Mouse (Mus musculus): ENCODE data around the gene Pde4d. TPM values are rescaled to one million over a fixed set of nuclear protein-coding genes. Genes with fewer than 3 reads are reported as not detected.

The Pde4d gene
- polyA plus RNA-seq, 1 experiment from 2014 or later, result 17.7 TPM

DNA sequence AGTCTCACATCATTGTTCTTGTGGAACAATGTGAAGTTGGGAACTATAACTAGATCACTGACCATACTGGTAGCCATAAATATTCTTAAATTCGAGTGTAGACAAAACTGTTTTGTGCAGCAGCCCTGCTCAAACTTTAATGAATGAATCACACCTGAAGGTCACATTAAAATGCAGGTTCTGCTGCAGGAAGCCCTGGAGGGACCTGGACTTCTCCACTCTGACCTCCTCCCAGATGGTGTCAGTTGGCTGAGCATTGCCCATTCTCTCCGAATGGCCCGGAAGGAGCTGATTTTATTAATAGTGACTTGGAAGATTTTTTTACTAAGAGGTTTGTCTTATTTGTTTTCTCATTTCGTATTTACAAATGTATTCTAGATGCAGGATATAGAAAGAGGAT, 624.3 kb downstream of the Pde4d start:
- no peak overlapping the region for H3K27ac ChIP-seq
- H3K36me3 ChIP-seq, result no peaks in the 10 kb centered on the region
- H3K9me3 ChIP-seq, result no peaks in the 10 kb centered on the region
- H3K9ac ChIP-seq, result no peak overlapping the region
- no peak overlapping the region for H3K4me3 ChIP-seq
- 31% methylated on average over 4 of the region's 4 CpGs for WGBS
- no peak for ATAC-seq (ENCODE audit: insufficient number of reproducible peaks, low FRiP score, low TSS enrichment, low read depth)
- no peaks in the 10 kb centered on the region for H3K4me1 ChIP-seq
- no peaks in the 10 kb centered on the region for H3K27me3 ChIP-seq
- no peak overlapping the region for H3K4me2 ChIP-seq

DNA sequence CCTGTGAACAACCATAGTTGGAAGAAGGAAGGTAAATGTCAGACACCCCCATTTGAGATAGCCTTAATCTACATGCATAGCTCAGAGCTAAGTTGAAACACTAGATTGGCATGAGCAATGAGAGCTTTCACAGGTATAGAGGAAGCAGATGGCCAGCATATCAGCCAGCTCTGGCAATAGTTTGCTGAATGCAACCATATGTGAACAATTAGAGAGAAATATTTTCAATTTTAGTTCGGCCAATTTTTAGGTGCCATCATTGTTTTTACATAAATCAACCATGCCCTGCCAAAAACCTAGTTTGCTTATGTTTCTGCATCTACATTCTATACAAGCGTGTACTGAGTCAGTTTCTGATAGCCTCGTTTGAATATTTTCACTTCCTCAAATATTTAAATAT, 642.9 kb downstream of the Pde4d start:
- Histone ChIP-seq H3K4me1 (no peaks in the 10 kb centered on the region), H3K36me3 (no peaks in the 10 kb centered on the region), H3K9ac (no peak overlapping the region), H3K27ac (no peak overlapping the region), H3K4me3 (no peak overlapping the region), H3K27me3 (no peaks in the 10 kb centered on the region), H3K4me2 (no peak overlapping the region), H3K9me3 (no peaks in the 10 kb centered on the region)
- WGBS, result 79% methylated on average over 3 of the region's 3 CpGs
- no peak for ATAC-seq (ENCODE audit: insufficient number of reproducible peaks, low FRiP score, low TSS enrichment, low read depth)

DNA sequence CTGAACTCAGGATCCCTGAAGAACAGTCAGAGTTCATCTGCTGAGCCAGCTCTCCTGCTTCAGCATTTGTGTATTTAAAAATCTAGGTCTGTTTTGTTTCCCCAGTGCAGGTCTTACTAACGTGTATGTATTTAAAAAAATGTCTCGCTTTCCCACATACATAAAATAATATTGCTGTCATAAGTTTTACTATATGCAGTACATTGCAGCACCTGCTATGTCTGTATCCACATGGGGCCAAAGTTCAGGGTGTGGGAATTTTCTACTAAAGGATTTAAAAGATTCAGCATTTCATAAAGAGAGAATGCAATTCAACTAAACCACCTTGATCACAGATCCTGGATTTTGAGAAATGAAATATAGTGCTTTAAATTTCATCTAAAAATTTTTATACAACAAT, 646.9 kb downstream of the Pde4d start:
- Histone ChIP-seq H3K4me2 (no peak overlapping the region), H3K36me3 (no peaks in the 10 kb centered on the region), H3K27ac (no peak overlapping the region), H3K9ac (no peak overlapping the region), H3K9me3 (no peaks in the 10 kb centered on the region), H3K27me3 (no peaks in the 10 kb centered on the region), H3K4me3 (no peak overlapping the region), H3K4me1 (no peaks in the 10 kb centered on the region)
- 55% methylated on average over 2 of the region's 2 CpGs for WGBS
- no peak for ATAC-seq (ENCODE audit: insufficient number of reproducible peaks, low FRiP score, low TSS enrichment, low read depth)

DNA sequence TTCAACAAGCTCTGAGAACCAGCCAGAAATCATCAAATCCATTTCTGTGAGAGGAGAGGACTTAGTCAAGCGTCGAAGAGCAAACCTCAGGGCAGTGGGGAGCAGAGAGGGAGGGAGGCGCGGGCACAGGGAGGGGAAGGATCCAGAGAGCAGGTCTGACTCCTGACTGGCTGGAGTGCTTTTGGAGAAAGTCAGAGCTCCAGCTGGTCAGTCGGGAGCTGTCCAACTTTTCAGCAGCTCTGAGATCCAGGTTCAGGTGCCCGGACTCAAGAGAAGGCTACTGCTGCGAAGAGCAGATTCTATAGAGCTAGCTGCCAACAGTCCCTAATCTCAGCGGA, 666.2 kb downstream of the Pde4d start:
- WGBS, result under 1% methylated on average over 8 of the region's 8 CpGs
- H3K9me3 ChIP-seq, result no peaks in the 10 kb centered on the region
- H3K27me3 ChIP-seq, result peaks cover 28% of the 10 kb centered on the region
- no peak overlapping the region for H3K27ac ChIP-seq
- H3K36me3 ChIP-seq, result no peaks in the 10 kb centered on the region
- peak overlapping the region; percentile 41 for H3K4me3 ChIP-seq
- H3K9ac ChIP-seq, result no peak overlapping the region
- peak overlapping the region; percentile 95 for H3K4me2 ChIP-seq
- no peak for ATAC-seq (ENCODE audit: insufficient number of reproducible peaks, low FRiP score, low TSS enrichment, low read depth)
- peaks cover 13% of the 10 kb centered on the region for H3K4me1 ChIP-seq

DNA sequence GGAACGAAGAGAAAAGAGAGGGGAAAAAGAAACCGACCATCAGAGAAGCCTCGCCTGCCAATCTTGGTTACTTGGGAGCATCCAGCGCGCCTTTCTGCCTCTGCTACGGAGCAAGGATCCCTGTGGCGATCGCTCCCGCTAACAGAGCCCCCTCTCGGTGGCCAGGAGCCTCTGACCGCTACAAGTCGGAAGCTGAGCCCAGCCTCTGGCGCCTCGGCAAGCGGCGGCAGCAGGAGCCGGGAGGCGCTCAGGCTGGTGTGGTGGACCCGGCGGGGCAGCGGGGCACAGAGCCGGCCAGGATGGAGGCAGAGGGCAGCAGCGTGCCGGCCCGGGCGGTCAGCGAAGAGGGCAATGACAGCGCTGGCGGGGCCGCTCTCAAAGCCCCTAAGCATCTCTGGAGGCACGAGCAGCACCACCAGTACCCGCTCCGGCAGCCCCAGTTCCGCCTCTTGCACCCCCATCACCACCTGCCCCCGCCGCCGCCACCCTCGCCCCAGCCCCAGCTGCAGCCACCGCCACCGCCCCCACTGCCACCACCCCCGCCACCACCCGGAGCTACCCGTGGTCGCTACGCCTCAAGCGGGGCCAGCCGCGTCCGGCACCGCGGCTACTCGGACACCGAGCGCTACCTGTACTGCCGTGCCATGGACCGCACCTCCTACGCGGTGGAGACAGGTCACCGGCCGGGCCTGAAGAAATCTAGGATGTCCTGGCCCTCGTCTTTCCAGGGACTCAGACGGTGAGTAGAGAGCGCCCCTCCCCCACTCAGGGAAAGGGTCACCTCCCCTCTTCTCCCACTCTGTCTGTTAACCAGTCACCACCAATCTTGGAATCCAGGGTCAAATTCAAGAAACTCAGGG, 666.8 kb downstream of the Pde4d start:
- Histone ChIP-seq H3K9ac (no peak overlapping the region), H3K9me3 (no peaks in the 10 kb centered on the region), H3K4me2 (peak overlapping the region; percentile 95), H3K4me3 (peak overlapping the region; percentile 41), H3K27ac (no peak overlapping the region), H3K36me3 (no peaks in the 10 kb centered on the region), H3K4me1 (peaks cover 13% of the 10 kb centered on the region), H3K27me3 (peaks cover 28% of the 10 kb centered on the region)
- ATAC-seq (ENCODE audit: insufficient number of reproducible peaks, low FRiP score, low TSS enrichment, low read depth), result 0 out of 2 replicates have a peak, but pooled peaks have one; percentile 35
- under 1% methylated on average over 47 of the region's 63 CpGs for WGBS

DNA sequence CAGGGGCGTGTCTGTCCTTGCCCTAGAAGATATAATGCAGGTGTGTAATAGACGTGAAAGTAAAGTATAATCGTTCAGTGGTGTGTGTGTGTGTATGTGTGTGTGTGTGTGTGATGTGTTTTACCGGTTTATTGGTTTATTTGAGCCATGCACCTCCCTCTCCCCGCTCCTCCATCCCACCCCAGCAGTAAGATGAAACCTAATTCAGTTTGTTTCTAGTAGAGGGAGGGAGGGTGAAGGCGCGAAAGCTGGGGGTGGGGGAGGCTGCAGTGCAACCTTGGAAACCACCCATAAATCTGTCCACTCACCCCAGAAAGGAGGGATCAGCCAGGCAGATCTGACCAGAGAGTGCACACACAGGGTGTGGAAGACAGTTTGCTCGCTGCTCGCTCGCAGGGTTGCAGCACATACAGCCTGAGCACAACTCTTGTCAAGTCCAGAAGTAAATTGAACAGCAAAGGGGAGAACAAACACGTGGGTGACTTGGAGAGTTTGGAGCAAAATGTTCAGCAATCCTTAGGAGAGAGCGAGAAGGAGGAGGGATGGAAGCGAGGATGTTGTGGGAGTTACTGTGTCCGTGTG, 667.6 kb downstream of the Pde4d start:
- H3K9me3 ChIP-seq, result no peaks in the 10 kb centered on the region
- H3K27me3 ChIP-seq, result peaks cover 28% of the 10 kb centered on the region
- H3K27ac ChIP-seq, result no peak overlapping the region
- no peaks in the 10 kb centered on the region for H3K36me3 ChIP-seq
- no peak overlapping the region for H3K9ac ChIP-seq
- peak overlapping the region; percentile 95 for H3K4me2 ChIP-seq
- peaks cover 13% of the 10 kb centered on the region for H3K4me1 ChIP-seq
- no peak for ATAC-seq (ENCODE audit: insufficient number of reproducible peaks, low FRiP score, low TSS enrichment, low read depth)
- H3K4me3 ChIP-seq, result peak overlapping the region; percentile 41; the same call in 1 of the 2 replicates
- 5% methylated on average over 14 of the region's 14 CpGs for WGBS

DNA sequence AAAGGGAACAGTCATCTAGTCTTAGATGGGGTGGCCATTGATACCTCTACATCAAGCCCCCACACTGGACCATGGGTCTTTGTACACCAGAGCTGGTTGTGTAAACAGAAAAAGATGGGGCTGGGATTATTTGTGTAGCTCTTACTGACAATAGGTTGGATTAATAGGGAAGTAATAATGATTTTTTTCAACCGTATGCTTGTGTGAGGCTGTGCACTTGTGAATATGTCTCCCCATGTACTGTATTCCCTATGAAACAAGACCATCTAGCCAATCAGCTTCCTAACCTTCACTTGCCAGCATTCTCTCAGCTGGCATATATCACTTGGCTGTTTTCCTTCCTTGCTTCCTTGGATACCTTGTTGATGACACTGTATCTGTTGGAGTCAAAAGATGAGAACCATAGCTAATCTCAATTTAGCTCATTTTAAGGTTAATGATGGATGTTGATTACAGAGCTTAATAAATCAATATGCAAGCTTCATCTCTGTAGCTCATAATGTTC, 668.6 kb downstream of the Pde4d start:
- Histone ChIP-seq H3K36me3 (no peaks in the 10 kb centered on the region), H3K27ac (no peak overlapping the region), H3K4me3 (no peak overlapping the region), H3K9ac (no peak overlapping the region), H3K27me3 (peaks cover 28% of the 10 kb centered on the region), H3K4me1 (peaks cover 13% of the 10 kb centered on the region), H3K4me2 (no peak overlapping the region), H3K9me3 (no peaks in the 10 kb centered on the region)
- ATAC-seq (ENCODE audit: insufficient number of reproducible peaks, low FRiP score, low TSS enrichment, low read depth), result no peak
- WGBS, result 77% methylated on average over 1 of the region's 1 CpGs

DNA sequence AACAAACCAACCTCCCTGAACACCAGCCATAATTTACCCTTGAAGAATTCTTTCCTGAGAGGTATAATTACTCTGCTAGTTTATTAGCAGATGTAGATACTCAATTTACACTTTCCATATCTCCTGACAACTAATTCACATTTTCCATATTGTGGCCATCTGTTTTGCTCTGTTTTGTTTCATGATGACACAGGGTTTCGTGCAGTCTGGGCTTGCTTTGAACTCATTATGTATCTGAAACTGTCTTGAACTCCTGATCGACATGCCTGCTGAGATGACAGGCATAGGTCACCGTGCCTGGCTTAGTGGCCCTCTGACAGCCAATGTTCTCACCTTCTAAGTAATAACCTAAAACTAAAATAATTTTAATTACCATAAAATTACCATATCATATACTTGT, 672.1 kb downstream of the Pde4d start:
- Histone ChIP-seq H3K4me3 (no peak overlapping the region), H3K36me3 (no peaks in the 10 kb centered on the region), H3K4me1 (peaks cover 2% of the 10 kb centered on the region), H3K27me3 (peaks cover 9% of the 10 kb centered on the region), H3K9me3 (no peaks in the 10 kb centered on the region), H3K4me2 (no peak overlapping the region), H3K27ac (no peak overlapping the region), H3K9ac (no peak overlapping the region)
- no peak for ATAC-seq (ENCODE audit: insufficient number of reproducible peaks, low FRiP score, low TSS enrichment, low read depth)
- 40% methylated on average over 3 of the region's 3 CpGs for WGBS

DNA sequence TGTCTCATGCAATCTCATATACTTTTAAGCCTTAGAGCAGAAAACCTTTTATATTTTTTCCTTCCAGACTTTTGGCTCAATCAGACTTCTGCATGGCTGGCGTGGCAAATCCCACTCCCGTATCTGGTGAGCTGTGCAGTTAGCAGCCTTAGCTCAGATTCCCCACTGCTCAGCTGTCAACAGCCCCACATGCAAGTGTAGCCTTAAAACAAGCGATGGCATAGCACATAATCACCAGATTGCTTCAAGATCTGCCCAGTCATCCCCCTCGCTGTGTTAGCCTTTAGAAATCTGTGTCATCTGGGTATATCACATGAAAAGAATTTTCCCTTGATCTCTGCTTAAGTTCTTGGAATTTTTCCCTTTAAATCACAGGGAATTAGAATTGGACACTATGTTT, 686.7 kb downstream of the Pde4d start:
- ATAC-seq (ENCODE audit: insufficient number of reproducible peaks, low FRiP score, low TSS enrichment, low read depth), result no peak
- Histone ChIP-seq H3K9me3 (no peaks in the 10 kb centered on the region), H3K4me1 (no peaks in the 10 kb centered on the region), H3K4me3 (no peak overlapping the region), H3K9ac (no peak overlapping the region), H3K27me3 (no peaks in the 10 kb centered on the region), H3K4me2 (no peak overlapping the region), H3K36me3 (no peaks in the 10 kb centered on the region), H3K27ac (no peak overlapping the region)
- 45% methylated on average over 4 of the region's 4 CpGs for WGBS

DNA sequence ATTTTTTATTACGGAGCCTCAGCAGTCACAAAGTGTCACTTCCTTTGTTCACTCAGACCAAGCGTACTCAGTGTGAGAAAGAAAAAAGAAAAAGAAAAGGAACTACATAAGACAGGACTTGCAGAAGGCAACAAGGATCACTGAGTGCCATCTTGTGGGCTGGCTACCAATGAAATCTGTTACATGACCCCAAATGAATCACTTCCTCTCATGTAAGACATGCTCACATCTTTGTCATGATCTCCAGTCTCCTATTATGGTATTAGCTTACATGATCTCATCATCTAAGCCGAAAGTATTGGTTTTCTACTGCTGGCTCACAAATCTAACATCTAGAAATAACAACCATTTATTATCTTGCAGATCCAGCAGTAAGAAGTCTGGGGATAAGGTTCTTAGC, 709.0 kb downstream of the Pde4d start:
- 58% methylated on average over 3 of the region's 3 CpGs for WGBS
- no peak overlapping the region for H3K4me2 ChIP-seq
- ATAC-seq (ENCODE audit: insufficient number of reproducible peaks, low FRiP score, low TSS enrichment, low read depth), result no peak

DNA sequence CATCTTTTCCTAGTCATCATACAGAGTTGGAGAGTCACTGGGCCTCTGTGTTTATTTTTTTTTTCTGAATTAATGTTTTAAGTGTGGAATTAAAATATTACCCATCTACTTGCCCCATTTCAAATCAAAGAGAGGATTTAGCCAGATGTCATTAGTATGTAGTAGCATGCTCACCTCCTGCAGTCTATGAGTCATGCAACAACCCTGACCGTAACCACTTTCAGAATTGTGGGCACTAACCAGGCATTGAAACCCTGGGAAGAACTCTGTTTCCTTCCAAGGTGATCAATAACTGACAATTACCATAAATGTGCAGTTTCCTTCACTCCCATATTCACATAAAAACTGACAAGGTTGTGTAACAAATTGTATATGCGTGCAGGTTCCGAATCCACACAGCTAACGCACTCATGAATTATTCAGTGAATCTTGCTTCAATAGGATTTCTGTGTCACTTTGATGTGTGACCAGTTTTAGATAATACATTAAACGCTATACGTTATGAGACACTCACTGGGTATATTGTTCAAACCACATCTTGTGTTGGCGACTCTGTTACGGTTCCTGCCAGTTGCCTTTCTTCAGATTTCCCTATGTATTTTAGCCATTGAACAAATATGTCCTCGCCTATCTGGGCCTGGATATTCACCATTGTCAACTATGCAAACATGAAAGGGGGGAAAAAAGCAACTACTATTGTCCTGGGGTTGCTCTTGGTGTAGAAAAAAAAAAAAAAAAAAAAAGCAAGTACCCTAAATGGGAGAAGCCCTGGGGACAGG, 719.0 kb downstream of the Pde4d start:
- no peak overlapping the region for H3K9ac ChIP-seq
- H3K27me3 ChIP-seq, result no peaks in the 10 kb centered on the region
- H3K9me3 ChIP-seq, result no peaks in the 10 kb centered on the region
- no peak overlapping the region for H3K4me3 ChIP-seq
- H3K27ac ChIP-seq, result no peak overlapping the region
- no peak overlapping the region for H3K4me2 ChIP-seq
- H3K36me3 ChIP-seq, result no peaks in the 10 kb centered on the region
- no peak for ATAC-seq (ENCODE audit: insufficient number of reproducible peaks, low FRiP score, low TSS enrichment, low read depth)
- H3K4me1 ChIP-seq, result no peaks in the 10 kb centered on the region
- 95% methylated on average over 9 of the region's 9 CpGs for WGBS

More for the DNA sequence above, 709.0 kb downstream of the Pde4d start:
- H3K27ac ChIP-seq, result no peak overlapping the region
- no peak overlapping the region for H3K4me3 ChIP-seq
- H3K9me3 ChIP-seq, result no peaks in the 10 kb centered on the region
- H3K4me1 ChIP-seq, result no peaks in the 10 kb centered on the region
- no peaks in the 10 kb centered on the region for H3K36me3 ChIP-seq
- no peak overlapping the region for H3K9ac ChIP-seq
- H3K27me3 ChIP-seq, result no peaks in the 10 kb centered on the region

DNA sequence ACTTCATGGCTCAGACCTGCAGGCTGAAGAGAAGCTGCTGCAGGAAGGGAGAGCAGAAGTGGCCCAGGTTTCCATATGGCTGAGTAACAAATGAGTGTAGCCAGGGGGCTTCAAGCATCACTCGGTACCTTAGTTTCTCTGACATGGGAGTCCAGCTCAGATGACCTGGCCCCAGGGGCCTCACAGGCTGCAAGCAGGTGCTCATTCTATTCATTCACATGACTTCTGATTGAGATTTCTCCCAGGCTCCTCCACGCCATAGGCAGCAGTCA, 719.5 kb downstream of the Pde4d start:
- ATAC-seq (ENCODE audit: insufficient number of reproducible peaks, low FRiP score, low TSS enrichment, low read depth), result no peak
- no peaks in the 10 kb centered on the region for H3K9me3 ChIP-seq
- WGBS, result 72% methylated on average over 2 of the region's 2 CpGs
- H3K36me3 ChIP-seq, result no peaks in the 10 kb centered on the region
- H3K9ac ChIP-seq, result no peak overlapping the region
- H3K27me3 ChIP-seq, result no peaks in the 10 kb centered on the region
- no peaks in the 10 kb centered on the region for H3K4me1 ChIP-seq
- no peak overlapping the region for H3K27ac ChIP-seq
- H3K4me2 ChIP-seq, result no peak overlapping the region
- H3K4me3 ChIP-seq, result no peak overlapping the region
